Mouse (Mus musculus) stomach, embryonic 16.5 days (tissue): ENCODE measurements at regions not wholly inside any gene's neighbourhood (a gene's known extent, or its start where the extent isn't known, plus 50 kb on each side); places are given as distances from the start of the nearest gene placed in this dataset.

ENCODE experiments used
- ATAC-seq: fragments of 200-750 bp; cut with Nextera tagmentation; 2 replicates; pipeline ENCODE4 v1.8.0; 2017; ENCODE audit warnings: moderate number of reproducible peaks, moderate TSS enrichment; ENCODE audit not compliant: insufficient read depth, low FRiP score
- H3K27ac ChIP-seq: fragments of 300-500 bp; sonication (generic); 2 replicates; pipeline ENCODE4 v1.5.1; 2014; ENCODE audit warnings: low read length
- H3K27me3 ChIP-seq: fragments of 300-500 bp; sonication (generic); 2 replicates; pipeline ENCODE4 v1.6.1; 2014; ENCODE audit warnings: low read length, control low read depth, mixed read lengths; ENCODE audit not compliant: control insufficient read depth, insufficient read depth
- H3K36me3 ChIP-seq: fragments of 300-500 bp; sonication (generic); 2 replicates; pipeline ENCODE4 v1.6.1; 2014; ENCODE audit warnings: low read length; ENCODE audit not compliant: control insufficient read depth, insufficient read depth
- H3K4me1 ChIP-seq: fragments of 300-500 bp; sonication (generic); 2 replicates; pipeline ENCODE4 v1.6.1; 2014; ENCODE audit warnings: low read length, control low read depth, mixed read lengths; ENCODE audit not compliant: control insufficient read depth, insufficient read depth
- H3K4me2 ChIP-seq: fragments of 300-500 bp; sonication (generic); 2 replicates; pipeline ENCODE4 v1.6.1; 2014; ENCODE audit warnings: low read depth, low read length, mixed read lengths
- H3K4me3 ChIP-seq: fragments of 300-500 bp; sonication (generic); replicated peaks from 2 replicates; pipeline ENCODE4 v1.5.1; 2014; ENCODE audit warnings: mild to moderate bottlenecking, low read length
- H3K9ac ChIP-seq: fragments of 300-500 bp; sonication (generic); 2 replicates; pipeline ENCODE4 v1.6.1; 2014; ENCODE audit warnings: low read length
- H3K9me3 ChIP-seq: fragments of 300-500 bp; sonication (generic); replicated peaks from 2 replicates; pipeline ENCODE4 v1.6.1; 2016; ENCODE audit warnings: low read length, control low read depth; ENCODE audit not compliant: control insufficient read depth
- WGBS: fragments of 180-500 bp; shearing (Covaris S2); extraction: QIAGEN DNeasy Blood & Tissue Kit; methylation state at CpG from one replicate; pipeline ENCODE4 v1.1.7; 2014; 5-methylcytosine and 5-hydroxymethylcytosine counted together

DNA sequence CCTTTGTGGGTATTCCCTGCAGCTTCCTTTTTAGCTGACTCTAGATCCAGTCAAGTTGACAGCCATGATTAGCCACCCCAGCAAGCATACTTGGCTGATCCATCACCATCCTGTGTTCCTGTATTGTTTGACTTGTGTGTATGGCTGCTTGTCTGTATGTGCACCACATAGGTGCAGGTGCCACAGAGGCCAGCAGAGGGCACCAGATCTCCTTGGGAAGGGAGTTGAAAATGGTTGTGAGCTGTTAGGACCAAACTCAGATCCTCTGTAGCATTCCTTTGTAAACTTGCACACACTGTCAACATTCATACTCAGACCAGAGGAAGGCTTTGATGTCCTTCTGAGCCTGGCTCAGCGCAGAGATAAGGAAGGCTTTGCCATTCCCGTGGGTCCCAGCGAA is 169.0 kb upstream of the Sfswap start:
- ATAC-seq = no peak
- 98% methylated on average over 3 of the region's 3 CpGs for WGBS
- Histone ChIP-seq H3K9me3 (no peaks in the 10 kb centered on the region), H3K27me3 (no peaks in the 10 kb centered on the region), H3K4me2 (no peak overlapping the region), H3K9ac (no peak overlapping the region), H3K4me1 (no peaks in the 10 kb centered on the region), H3K36me3 (no peaks in the 10 kb centered on the region), H3K27ac (no peak overlapping the region), H3K4me3 (no peak overlapping the region)

DNA sequence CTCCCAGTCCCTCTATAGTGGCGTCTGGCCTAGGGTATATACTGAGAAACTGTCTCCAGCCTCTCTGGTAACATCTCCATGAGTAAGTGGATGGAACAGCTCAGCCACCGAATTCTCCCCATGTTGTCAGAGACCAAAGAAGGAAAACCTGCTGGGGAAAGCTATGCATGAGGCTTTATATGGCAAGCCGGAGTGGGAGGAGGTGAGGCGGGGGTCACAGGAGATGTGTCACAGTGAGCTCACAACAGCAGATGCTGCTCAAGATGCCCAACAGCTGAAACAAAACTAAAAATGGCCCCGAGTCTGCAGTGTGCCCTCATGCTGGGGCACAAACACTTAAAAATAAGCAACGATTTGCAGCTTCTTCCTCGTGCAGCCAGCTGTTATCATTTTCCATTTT is 162.5 kb upstream of the Sfswap start:
- no peaks in the 10 kb centered on the region for H3K4me1 ChIP-seq
- whole genome bisulfite sequencing = 47% methylated on average over 7 of the region's 7 CpGs
- no peak overlapping the region for H3K4me3 ChIP-seq
- no peaks in the 10 kb centered on the region for H3K9me3 ChIP-seq
- no peak for ATAC-seq
- H3K27me3 ChIP-seq = no peaks in the 10 kb centered on the region
- no peak overlapping the region for H3K4me2 ChIP-seq
- no peak overlapping the region for H3K27ac ChIP-seq
- no peaks in the 10 kb centered on the region for H3K36me3 ChIP-seq
- H3K9ac ChIP-seq = no peak overlapping the region

DNA sequence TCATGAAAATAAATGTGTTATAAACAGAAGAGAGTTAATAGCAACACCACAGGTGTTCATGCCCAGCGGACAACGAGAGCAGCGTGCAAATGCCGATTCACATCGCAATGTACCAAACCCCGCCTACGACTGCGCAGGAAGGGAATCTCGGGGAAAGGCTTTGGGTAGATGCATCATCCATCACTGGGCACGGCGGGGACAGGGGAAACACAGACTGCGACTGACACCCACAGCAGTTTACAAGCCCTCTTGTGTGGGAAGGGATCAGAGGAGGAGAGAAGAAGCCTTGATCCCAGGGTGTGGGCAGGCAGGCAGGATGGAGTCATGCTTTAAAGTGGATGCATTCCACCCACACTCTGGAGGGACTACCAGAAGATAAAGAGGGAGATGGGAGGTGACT is 157.0 kb upstream of the Sfswap start:
- no peak overlapping the region for H3K4me2 ChIP-seq
- 60% methylated on average over 12 of the region's 12 CpGs for WGBS
- no peak for ATAC-seq
- no peaks in the 10 kb centered on the region for H3K9me3 ChIP-seq
- no peak overlapping the region for H3K4me3 ChIP-seq
- H3K27ac ChIP-seq = no peak overlapping the region
- no peaks in the 10 kb centered on the region for H3K27me3 ChIP-seq
- no peak overlapping the region for H3K9ac ChIP-seq
- no peaks in the 10 kb centered on the region for H3K36me3 ChIP-seq
- no peaks in the 10 kb centered on the region for H3K4me1 ChIP-seq

DNA sequence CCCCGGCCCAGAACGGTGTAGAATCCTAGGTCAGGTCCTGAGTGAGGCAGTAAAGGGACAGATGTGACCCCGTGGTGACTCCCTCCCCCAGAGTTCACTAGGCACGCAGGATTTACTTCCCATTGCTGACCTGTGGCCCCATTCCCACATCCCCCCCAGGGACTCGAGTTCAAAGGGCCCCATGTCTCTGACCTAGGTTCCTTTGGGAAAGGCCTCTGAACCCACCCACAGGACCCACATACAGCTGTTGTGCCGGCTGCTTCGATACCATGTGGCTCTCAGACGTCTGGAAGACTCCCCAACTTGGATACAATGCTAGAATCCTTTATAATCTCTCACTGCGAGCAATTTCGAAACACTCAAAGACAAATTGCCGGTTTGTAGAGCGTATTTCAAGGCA is 151.0 kb upstream of the Sfswap start:
- H3K27ac ChIP-seq = no peak overlapping the region

DNA sequence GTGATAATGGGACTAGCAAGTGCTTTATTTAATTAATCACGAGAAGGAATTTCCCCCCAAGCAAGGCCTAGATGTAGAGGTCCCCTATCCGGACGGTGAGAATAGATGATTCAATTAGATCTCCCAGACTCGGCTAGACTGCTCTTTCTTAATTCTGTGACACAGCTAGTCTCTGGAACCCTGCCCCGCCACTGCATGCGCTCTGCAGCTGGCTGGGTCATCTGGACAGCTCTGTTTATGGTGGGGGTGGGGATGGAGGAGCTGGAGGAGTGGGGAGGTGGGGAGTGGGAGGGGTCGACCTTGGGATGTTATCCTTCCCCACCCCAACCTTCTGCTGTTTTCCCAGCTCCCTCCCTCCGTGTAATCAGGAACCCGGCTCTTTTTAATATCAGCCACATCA is 147.5 kb upstream of the Sfswap start:
- H3K9ac ChIP-seq = no peak overlapping the region
- no peak overlapping the region for H3K27ac ChIP-seq
- no peaks in the 10 kb centered on the region for H3K27me3 ChIP-seq
- H3K9me3 ChIP-seq = no peaks in the 10 kb centered on the region
- H3K4me3 ChIP-seq = no peak overlapping the region
- H3K4me1 ChIP-seq = no peaks in the 10 kb centered on the region
- ATAC-seq = no peak
- WGBS = 16% methylated on average over 9 of the region's 9 CpGs
- H3K36me3 ChIP-seq = no peaks in the 10 kb centered on the region
- H3K4me2 ChIP-seq = no peak overlapping the region

More for the DNA sequence above, 151.0 kb upstream of the Sfswap start:
- H3K4me2 ChIP-seq = no peak overlapping the region
- WGBS = 60% methylated on average over 12 of the region's 12 CpGs
- H3K4me3 ChIP-seq = no peak overlapping the region
- H3K9me3 ChIP-seq = no peaks in the 10 kb centered on the region
- no peaks in the 10 kb centered on the region for H3K36me3 ChIP-seq
- no peak for ATAC-seq
- H3K9ac ChIP-seq = no peak overlapping the region
- H3K27me3 ChIP-seq = no peaks in the 10 kb centered on the region
- no peaks in the 10 kb centered on the region for H3K4me1 ChIP-seq

DNA sequence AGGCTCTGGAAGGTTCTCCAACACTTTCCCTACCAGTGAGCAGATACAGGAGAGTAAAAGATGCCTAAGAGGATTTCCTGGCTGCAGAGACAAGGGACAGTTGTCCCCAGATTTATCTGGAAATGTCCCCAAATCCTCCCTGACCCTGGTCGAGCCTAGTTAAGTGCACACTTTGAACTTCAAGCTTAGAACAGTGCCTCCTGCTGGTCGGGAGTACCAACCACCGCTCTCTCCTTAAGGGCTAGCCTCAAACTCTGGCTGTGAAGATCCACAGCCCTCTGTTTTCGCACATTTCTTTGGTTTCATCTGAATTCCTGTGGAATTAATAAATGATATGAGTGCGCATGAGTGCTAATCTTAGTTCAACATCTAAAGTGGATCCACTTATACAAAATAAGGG is 146.1 kb upstream of the Sfswap start:
- no peaks in the 10 kb centered on the region for H3K4me1 ChIP-seq
- H3K36me3 ChIP-seq = no peaks in the 10 kb centered on the region
- ATAC-seq = no peak
- no peak overlapping the region for H3K27ac ChIP-seq
- no peak overlapping the region for H3K4me3 ChIP-seq
- H3K9me3 ChIP-seq = no peaks in the 10 kb centered on the region
- no peaks in the 10 kb centered on the region for H3K27me3 ChIP-seq
- H3K4me2 ChIP-seq = no peak overlapping the region
- H3K9ac ChIP-seq = no peak overlapping the region
- WGBS = 79% methylated on average over 5 of the region's 5 CpGs

DNA sequence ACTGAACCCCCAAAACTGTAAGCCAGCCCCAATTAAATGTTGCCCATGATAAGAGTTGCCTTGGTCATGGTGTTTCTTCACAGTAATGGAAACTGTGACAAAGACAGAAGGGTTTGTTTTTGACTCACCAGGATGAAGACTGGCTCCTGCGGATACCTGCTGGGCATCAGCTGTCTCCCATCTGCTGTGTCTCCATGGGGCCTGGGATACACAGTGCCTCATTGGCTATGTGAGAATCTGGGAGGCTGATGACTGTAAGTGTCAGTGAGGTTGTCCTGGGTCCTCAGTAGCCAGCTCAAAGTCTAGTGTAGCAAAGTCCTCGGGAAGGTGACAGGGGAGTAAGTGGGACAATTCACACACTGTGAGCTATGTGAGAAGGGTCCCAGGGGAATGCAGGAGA is 139.5 kb upstream of the Sfswap start:
- no peak for ATAC-seq
- Histone ChIP-seq H3K27ac (no peak overlapping the region), H3K27me3 (no peaks in the 10 kb centered on the region), H3K4me3 (no peak overlapping the region), H3K4me1 (no peaks in the 10 kb centered on the region), H3K36me3 (no peaks in the 10 kb centered on the region), H3K9me3 (no peaks in the 10 kb centered on the region), H3K9ac (no peak overlapping the region), H3K4me2 (no peak overlapping the region)
- WGBS = 75% methylated on average over 2 of the region's 2 CpGs

DNA sequence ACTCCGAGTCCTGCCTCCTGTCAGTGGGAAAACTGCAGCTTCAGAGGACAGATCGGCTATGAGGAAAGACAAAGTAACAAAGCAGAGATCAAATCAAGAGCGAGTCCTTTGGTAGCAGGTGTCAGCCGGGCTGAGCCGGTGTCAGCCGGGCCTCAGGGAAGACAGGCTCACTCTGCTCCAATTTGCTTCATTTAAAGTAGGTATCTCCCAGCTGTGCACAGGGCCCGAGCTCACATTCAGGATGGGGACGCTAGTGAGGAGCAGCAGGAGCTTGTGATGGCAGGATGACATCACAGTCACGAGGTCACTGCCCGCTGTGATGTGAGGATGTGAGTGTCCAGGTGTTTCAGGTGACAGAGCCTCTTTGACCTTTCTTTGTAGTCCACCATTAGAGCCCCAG is 137.8 kb upstream of the Sfswap start:
- Histone ChIP-seq H3K4me3 (no peak overlapping the region), H3K4me1 (no peaks in the 10 kb centered on the region), H3K27me3 (no peaks in the 10 kb centered on the region), H3K9me3 (no peaks in the 10 kb centered on the region), H3K27ac (no peak overlapping the region), H3K9ac (no peak overlapping the region), H3K4me2 (no peak overlapping the region), H3K36me3 (no peaks in the 10 kb centered on the region)
- ATAC-seq = no peak
- 71% methylated on average over 10 of the region's 10 CpGs for WGBS

DNA sequence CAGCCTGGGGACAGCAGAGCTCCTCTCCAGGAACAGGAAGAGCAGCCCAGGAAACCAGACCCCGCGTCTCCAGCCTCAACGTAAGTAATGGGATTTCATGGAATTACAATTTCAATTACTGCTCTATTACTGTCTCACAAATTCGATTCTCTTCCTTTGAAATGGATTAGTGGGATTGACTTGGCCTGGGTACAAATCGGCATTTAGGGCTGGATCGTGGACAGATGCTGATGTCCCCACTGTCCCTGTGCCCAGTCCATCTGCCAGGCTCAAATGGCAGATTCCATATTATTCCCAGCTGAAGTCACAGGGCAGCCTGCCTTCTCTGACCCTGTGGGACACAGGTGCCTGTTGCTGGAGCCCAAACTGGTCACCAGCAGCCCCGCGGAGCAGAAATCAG is 136.0 kb upstream of the Sfswap start:
- H3K36me3 ChIP-seq = no peaks in the 10 kb centered on the region
- 70% methylated on average over 8 of the region's 8 CpGs for WGBS
- no peak overlapping the region for H3K9ac ChIP-seq
- ATAC-seq = no peak
- H3K4me1 ChIP-seq = no peaks in the 10 kb centered on the region
- no peaks in the 10 kb centered on the region for H3K9me3 ChIP-seq
- no peak overlapping the region for H3K27ac ChIP-seq
- H3K27me3 ChIP-seq = no peaks in the 10 kb centered on the region
- H3K4me3 ChIP-seq = no peak overlapping the region
- H3K4me2 ChIP-seq = no peak overlapping the region

DNA sequence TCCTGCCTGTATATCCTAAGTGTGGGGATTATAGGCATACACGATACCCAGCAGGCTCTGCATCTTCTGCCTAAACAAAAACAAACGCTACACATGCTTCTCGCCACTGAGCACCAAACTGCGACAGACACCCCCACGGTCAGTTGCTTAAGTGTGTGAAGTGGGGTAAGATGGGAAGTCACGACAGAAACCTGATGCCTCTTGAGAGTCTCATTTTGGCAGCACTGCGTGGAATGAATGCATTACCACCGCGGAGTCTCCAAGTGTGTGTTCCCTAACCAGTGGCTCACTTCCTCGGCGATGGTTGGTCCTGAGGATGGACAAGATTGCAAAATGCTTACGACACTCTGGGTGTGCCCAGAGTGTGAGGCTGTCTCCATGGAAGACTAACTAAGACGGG is 133.8 kb upstream of the Sfswap start:
- Histone ChIP-seq H3K27ac (no peak overlapping the region), H3K36me3 (no peaks in the 10 kb centered on the region), H3K27me3 (no peaks in the 10 kb centered on the region), H3K4me2 (no peak overlapping the region), H3K4me1 (no peaks in the 10 kb centered on the region), H3K4me3 (no peak overlapping the region), H3K9ac (no peak overlapping the region), H3K9me3 (no peaks in the 10 kb centered on the region)
- WGBS = 75% methylated on average over 13 of the region's 13 CpGs
- ATAC-seq = no peak
